Comparison of ENCODE assay signal across 8 mouse cellular contexts in the genomic region with DNA sequence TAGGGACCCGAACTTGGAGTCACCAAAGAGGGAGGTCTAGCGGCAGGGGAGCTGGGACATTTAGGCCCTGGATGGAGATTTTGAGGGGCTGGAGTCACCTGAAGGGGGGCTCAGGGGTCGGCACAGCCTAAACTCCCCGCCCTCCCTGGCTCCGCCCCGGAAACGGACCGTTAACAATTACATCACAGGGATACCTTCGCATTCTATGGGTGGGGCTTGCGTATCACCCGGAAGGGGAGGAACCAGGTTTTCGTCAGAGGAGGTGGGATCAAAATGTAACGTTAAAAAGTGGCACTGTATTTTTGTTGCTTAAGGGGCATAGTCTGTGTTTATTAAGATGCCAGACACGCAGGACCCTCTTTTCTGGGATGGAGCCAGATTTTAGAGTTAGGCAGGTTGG. TPM values are rescaled to one million over a fixed set of nuclear protein-coding genes. Genes with fewer than 3 reads are reported as not detected.
DNase-seq lines count a peak whose midpoint lies in the region; ATAC-seq and TF ChIP-seq lines count a peak whose summit lies in the region.
"Not testable (repeated sequence)": the region's sequence is repeated elsewhere in the genome, so short reads cannot be mapped to it uniquely, and the experiment has no call there.

Ccl27a (minus strand) TSS at position 246 of the 400 bp plus-strand sequence.

- DNase-seq in MEL (ENCODE audit: low read depth, low spot score), result peak; percentile 92
- peak; percentile 93 for DNase-seq in cerebellum, adult 9-10 months
- DNase-seq in frontal cortex, postnatal 10 days (ENCODE audit: low spot score in 2 of 2), result peak; percentile 73 to 75
- DNase-seq in hindbrain, embryonic 10.5 days (ENCODE audit: low spot score), result peak; percentile 85
- DNase-seq in layer of hippocampus, adult 2 months (ENCODE audit: low spot score in 2 of 2), result peak; percentile 82 to 90
- DNase-seq in liver, postnatal 0 days, result peak; percentile 84
- peak; percentile 75 for DNase-seq in stomach, postnatal 0 days (ENCODE audit: low spot score)

- not testable (repeated sequence) for H3K79me2 ChIP-seq in MEL (ENCODE audit: control insufficient read depth, insufficient read depth, low read length, poor library complexity)

- under 1% methylated on average over 12 of the region's 14 CpGs for WGBS in hindbrain, embryonic 10.5 days
- WGBS in liver, postnatal 0 days (ENCODE audit: insufficient replicate concordance), result 5% methylated on average over 12 of the region's 14 CpGs
- WGBS in neural tube, embryonic 15.5 days, result 1% methylated on average over 12 of the region's 14 CpGs
- 3% methylated on average over 12 of the region's 14 CpGs for WGBS in stomach, postnatal 0 days

- not testable (repeated sequence) for H3K36me3 ChIP-seq in MEL (ENCODE audit: control insufficient read depth in 1 of 2, insufficient read depth in 2 of 2, low read length in 2 of 2); hindbrain, embryonic 10.5 days; liver, postnatal 0 days (replicated peaks; ENCODE audit: insufficient read depth, low read length); neural tube, embryonic 15.5 days; stomach, postnatal 0 days (ENCODE audit: control insufficient read depth, insufficient read depth, low read length)

- H3K9ac ChIP-seq in MEL (ENCODE audit: control insufficient read depth, low read depth, low read length, poor library complexity, severe bottlenecking), result peak within 1 kb of the TSS; percentile 62
- not testable (repeated sequence) for H3K9ac ChIP-seq in liver, postnatal 0 days (replicated peaks); stomach, postnatal 0 days (ENCODE audit: low read length)
- peak within 1 kb of the TSS; percentile 36; the same call in 1 of the 2 replicates for H3K9ac ChIP-seq in neural tube, embryonic 15.5 days (replicated peaks)

- H3K27ac ChIP-seq in MEL (ENCODE audit: control insufficient read depth, low read depth, low read length), result peak within 1 kb of the TSS; percentile 77
- peak within 1 kb of the TSS; percentile 79 for H3K27ac ChIP-seq in hindbrain, embryonic 10.5 days
- H3K27ac ChIP-seq in layer of hippocampus, adult 2 months, result peak within 1 kb of the TSS; percentile 79
- peak within 1 kb of the TSS; percentile 52; the same call in 1 of the 2 replicates for H3K27ac ChIP-seq in liver, postnatal 0 days (ENCODE audit: low read depth)
- H3K27ac ChIP-seq in neural tube, embryonic 15.5 days (replicated peaks), result peak within 1 kb of the TSS; percentile 83
- not testable (repeated sequence) for H3K27ac ChIP-seq in stomach, postnatal 0 days (replicated peaks)

- peak within 1 kb of the TSS; percentile 55 for H3K4me2 ChIP-seq in liver, postnatal 0 days (ENCODE audit: low read depth, low read length)
- H3K4me2 ChIP-seq in neural tube, embryonic 15.5 days, result peak within 1 kb of the TSS; percentile 63
- peak within 1 kb of the TSS; percentile 35; the same call in 1 of the 2 replicates for H3K4me2 ChIP-seq in stomach, postnatal 0 days (replicated peaks; ENCODE audit: low read depth)

- not testable (repeated sequence) for TF ChIP-seq CTCF in MEL (IDR thresholded peaks at IDR 0.05 in 2 of 3, conservative IDR thresholded peaks at IDR 0.05 in 1 of 3; ENCODE audit: control insufficient read depth in 1 of 3, insufficient read depth in 1 of 3, low read depth in 2 of 3, low read length in 3 of 3, poor library complexity in 1 of 3, severe bottlenecking in 1 of 3); layer of hippocampus, adult 2 months (conservative IDR thresholded peaks at IDR 0.05); liver, postnatal 0 days (IDR thresholded peaks at IDR 0.05; ENCODE audit: low read depth); stomach, postnatal 0 days (IDR thresholded peaks at IDR 0.05; ENCODE audit: low read depth)

- TF ChIP-seq EP300 in MEL (IDR thresholded peaks at IDR 0.05; ENCODE audit: low read depth in 1 of 2, low read length in 2 of 2), result peak in 1 of 2 experiments; percentile 35; a peak in 1 of 4 replicates
- TF ChIP-seq EP300 in liver, postnatal 0 days (IDR thresholded peaks at IDR 0.05; ENCODE audit: low read depth); stomach, postnatal 0 days (optimal IDR thresholded peaks at IDR 0.05): not testable (repeated sequence)

- H3K4me3 ChIP-seq in MEL (ENCODE audit: control insufficient read depth in 1 of 2, insufficient read depth in 1 of 2, low read depth in 2 of 2, low read length in 2 of 2), result peak within 1 kb of the TSS; percentile 74 to 78; a peak in 3 of 4 replicates
- H3K4me3 ChIP-seq in hindbrain, embryonic 10.5 days, result peak within 1 kb of the TSS; percentile 56
- H3K4me3 ChIP-seq in layer of hippocampus, adult 2 months, result peak within 1 kb of the TSS; percentile 60
- peak within 1 kb of the TSS; percentile 40 for H3K4me3 ChIP-seq in liver, postnatal 0 days (ENCODE audit: low read depth, low read length)
- peak within 1 kb of the TSS; percentile 48 for H3K4me3 ChIP-seq in neural tube, embryonic 15.5 days (replicated peaks)
- peak within 1 kb of the TSS; percentile 23; the same call in 1 of the 2 replicates for H3K4me3 ChIP-seq in stomach, postnatal 0 days (ENCODE audit: low read depth, low read length)

- not testable (repeated sequence) for H3K27me3 ChIP-seq in MEL (ENCODE audit: control insufficient read depth in 1 of 2, insufficient read depth in 2 of 2, low read length in 2 of 2); hindbrain, embryonic 10.5 days (ENCODE audit: insufficient read depth, poor library complexity, severe bottlenecking); liver, postnatal 0 days (ENCODE audit: insufficient read depth, low read length); neural tube, embryonic 15.5 days (replicated peaks); stomach, postnatal 0 days (ENCODE audit: control insufficient read depth, insufficient read depth, low read length)

- peak in 1 of 2 experiments; percentile 60; a peak in 2 of 4 replicates for TF ChIP-seq POLR2A in MEL (IDR thresholded peaks at IDR 0.05; ENCODE audit: control insufficient read depth in 1 of 2, insufficient read depth in 1 of 2, low read depth in 1 of 2, low read length in 2 of 2, poor library complexity in 1 of 2)

- H3K4me1 ChIP-seq in MEL (ENCODE audit: control insufficient read depth in 1 of 2, insufficient read depth in 2 of 2, low read length in 2 of 2); hindbrain, embryonic 10.5 days (replicated peaks); liver, postnatal 0 days (ENCODE audit: insufficient read depth); neural tube, embryonic 15.5 days; stomach, postnatal 0 days (replicated peaks; ENCODE audit: control insufficient read depth, insufficient read depth): not testable (repeated sequence)

- ATAC-seq in liver, postnatal 0 days; neural tube, embryonic 15.5 days (ENCODE audit: low FRiP score); stomach, postnatal 0 days (ENCODE audit: low FRiP score, low TSS enrichment): not testable (repeated sequence)

- TF ChIP-seq RAD21 in MEL (IDR thresholded peaks at IDR 0.05; ENCODE audit: low read depth, low read length), result not testable (repeated sequence)

- H3K9me3 ChIP-seq in MEL (replicated peaks; ENCODE audit: insufficient read depth, low read length); hindbrain, embryonic 10.5 days; liver, postnatal 0 days (ENCODE audit: low read length); neural tube, embryonic 15.5 days (replicated peaks); stomach, postnatal 0 days (ENCODE audit: control insufficient read depth, low read length): not testable (repeated sequence)

TF ChIP-seq in MEL, 35 proteins besides CTCF, POLR2A, EP300 and RAD21:
- TF ChIP-seq ETS1 (IDR thresholded peaks at IDR 0.05; ENCODE audit: low read depth, low read length) (peak; percentile 52; the same call in 1 of the 2 replicates), ELF1 (IDR thresholded peaks at IDR 0.05; ENCODE audit: low read depth, low read length) (peak; percentile 53), POLR2AphosphoS2 (IDR thresholded peaks at IDR 0.05; ENCODE audit: low read length) (peak; percentile 53; the same call in 1 of the 2 replicates), SIN3A (IDR thresholded peaks at IDR 0.05; ENCODE audit: low read length) (peak; percentile 65), HCFC1 (IDR thresholded peaks at IDR 0.05; ENCODE audit: low read depth, low read length) (peak; percentile 56; the same call in 1 of the 2 replicates), MYB (IDR thresholded peaks at IDR 0.05; ENCODE audit: low read depth, low read length) (peak; percentile 48), TBP (IDR thresholded peaks at IDR 0.05; ENCODE audit: low read depth, low read length) (peak; percentile 25; the same call in 1 of the 2 replicates)

RNA-seq across cellular contexts. Expression of gene Ccl27a, which starts in this region (rescaled TPM):
- total RNA-seq in MEL (2012; rRNA removed), result 4.9 and 6.4 TPM in 2 replicates
- polyA plus RNA-seq in MEL (2012; ENCODE audit: insufficient read depth in 1 of 2, insufficient read length in 2 of 2, low read depth in 1 of 2, low replicate concordance in 2 of 2, missing spikeins in 1 of 2), result 10 to 100 TPM in 1 of 2 experiments, not detected in 1; 12.1 TPM
- 51.0 and 86.2 TPM in 2 replicates for polyA plus RNA-seq in hindbrain, embryonic 10.5 days (2016; fragmentation: Nextera tagmentation; extraction: Ambion mirVana)
- total RNA-seq in layer of hippocampus, adult 2 months (2021), result 100 to 1,000 TPM; 140 to 143 TPM
- 10.1 and 11.7 TPM in 2 replicates for polyA plus RNA-seq in liver, postnatal 0 days (2015; fragmentation: Nextera tagmentation; extraction: Ambion mirVana)
- polyA plus RNA-seq in neural tube, embryonic 15.5 days (2015; fragmentation: Nextera tagmentation; extraction: Ambion mirVana), result 213 and 281 TPM in 2 replicates
- 21.2 and 21.3 TPM in 2 replicates for polyA plus RNA-seq in stomach, postnatal 0 days (2015; fragmentation: Nextera tagmentation; extraction: Ambion mirVana)

Comparison
In these comparisons a context has a peak if more than half of its experiments do, and no peak if none do; other contexts are left out.
1. RNA of gene Ccl27a (total RNA-seq): 140 to 143 TPM in layer of hippocampus, adult 2 months; 4.9 to 6.4 TPM in MEL; every median in the first group is over 10 times any median in the second.
2. H3K4me3 ChIP-seq: peak in every context shown above with its lines; median percentile 76 in MEL; 60 in layer of hippocampus, adult 2 months; 56 in hindbrain, embryonic 10.5 days; 48 in neural tube, embryonic 15.5 days; 40 in liver, postnatal 0 days; 23 in stomach, postnatal 0 days.
3. Peak in every context shown above with its lines, with median percentiles within 50 percentile points of each other: DNase-seq and H3K4me2 ChIP-seq.